Mouse (Mus musculus) urinary bladder, postnatal 4 days (tissue): ENCODE data around the gene Rap1gap.

Experiments used
- DNase-seq, 2 experiments: peaks; one replicate each; pipeline ENCODE4 v3.0.0; 2021 to 2022; ENCODE audit warnings: low spot score in 2 of 2

Gene Rap1gap

DNA sequence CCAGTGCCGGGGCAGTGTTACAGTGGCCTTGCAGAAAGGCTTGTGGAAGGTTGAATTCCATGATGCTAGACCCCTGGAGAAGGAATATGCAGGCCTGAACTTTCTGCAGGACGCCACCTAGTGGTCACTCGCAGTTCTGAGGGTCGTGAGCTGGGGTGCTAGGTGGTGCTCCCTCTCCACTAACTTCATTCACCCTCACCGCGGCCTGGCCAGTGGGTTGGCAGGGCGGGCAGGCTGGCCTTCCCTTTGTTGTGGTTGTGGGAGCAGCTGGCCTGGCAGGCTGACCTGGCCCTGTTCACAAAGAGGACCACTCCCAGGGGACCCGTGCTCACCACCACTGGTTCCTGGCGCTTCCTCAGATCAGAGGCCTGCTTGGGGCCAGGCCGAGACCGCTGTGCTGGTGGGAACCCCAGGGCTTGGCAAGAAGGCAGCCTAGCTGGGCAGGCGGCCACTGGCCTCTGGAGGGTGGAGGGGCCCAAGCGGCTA lies 80.0 kb downstream of the Rap1gap start:
- no peak for DNase-seq

DNA sequence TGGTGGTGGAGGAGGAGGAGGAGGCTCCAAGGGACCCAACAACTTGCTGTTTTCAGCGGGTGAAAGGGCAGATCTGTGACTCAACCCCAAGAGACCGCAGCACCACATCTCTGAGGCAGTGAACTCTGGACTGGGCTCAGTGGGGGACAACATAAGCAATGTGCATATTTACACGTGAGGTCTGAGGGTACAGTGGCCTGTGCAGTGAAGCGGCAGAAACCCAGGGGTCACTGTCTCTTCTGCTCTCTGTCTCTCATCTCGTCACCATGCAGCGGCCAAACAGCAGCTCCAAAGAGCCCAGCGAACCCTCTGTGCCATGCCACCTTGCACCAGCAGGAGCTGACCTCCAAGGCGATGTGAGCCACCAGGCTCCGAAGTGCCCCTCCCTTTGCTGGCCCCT lies 82.6 kb downstream of the Rap1gap start:
- DNase-seq, result no peak

GRCm38 (mm10) chr4:137747590-137747989 lies 83.1 kb downstream of the Rap1gap start:
- DNase-seq, result no peak

GRCm38 (mm10) chr4:137748726-137749125 lies 84.2 kb downstream of the Rap1gap start:
- no peak for DNase-seq

DNA sequence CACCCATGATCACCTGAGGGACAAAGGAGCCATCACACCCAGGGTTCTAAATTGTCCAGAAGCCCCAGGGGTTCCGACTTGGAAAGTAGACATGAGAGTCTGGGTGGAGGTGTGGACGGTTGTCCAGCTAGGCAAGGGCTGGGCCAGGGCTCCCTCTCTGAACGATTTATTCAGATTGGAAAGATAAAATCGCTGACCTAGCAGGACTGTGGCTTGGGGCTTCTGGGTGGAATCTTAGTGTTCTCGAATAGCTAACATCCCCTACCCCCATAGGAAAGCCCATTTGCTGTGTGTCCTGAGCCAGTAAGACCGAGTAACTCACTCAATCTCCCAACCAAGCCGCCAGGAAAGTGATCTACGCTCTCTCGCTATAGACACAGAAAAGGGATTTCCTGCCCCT lies 85.2 kb downstream of the Rap1gap start:
- no peak for DNase-seq

DNA sequence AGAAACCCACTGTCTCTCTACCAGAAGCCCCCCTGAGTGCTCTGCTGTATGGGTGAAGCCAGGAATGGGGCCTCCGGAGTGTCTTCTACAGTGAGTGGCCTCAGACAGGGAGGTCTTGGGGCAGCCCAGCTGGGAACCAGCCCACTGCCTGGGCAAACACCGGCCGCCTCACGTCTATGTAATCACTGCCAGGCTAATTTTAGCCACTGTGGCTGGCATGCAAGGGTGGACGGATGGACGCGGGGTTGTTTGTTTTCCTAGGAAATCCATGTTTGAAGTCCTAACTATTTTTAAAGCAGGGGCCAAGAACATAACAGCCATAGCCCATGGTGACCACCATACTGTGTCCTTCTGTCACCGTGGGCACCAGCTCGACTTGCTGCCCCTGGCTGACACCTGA lies 85.6 kb downstream of the Rap1gap start:
- DNase-seq, result no peak

DNA sequence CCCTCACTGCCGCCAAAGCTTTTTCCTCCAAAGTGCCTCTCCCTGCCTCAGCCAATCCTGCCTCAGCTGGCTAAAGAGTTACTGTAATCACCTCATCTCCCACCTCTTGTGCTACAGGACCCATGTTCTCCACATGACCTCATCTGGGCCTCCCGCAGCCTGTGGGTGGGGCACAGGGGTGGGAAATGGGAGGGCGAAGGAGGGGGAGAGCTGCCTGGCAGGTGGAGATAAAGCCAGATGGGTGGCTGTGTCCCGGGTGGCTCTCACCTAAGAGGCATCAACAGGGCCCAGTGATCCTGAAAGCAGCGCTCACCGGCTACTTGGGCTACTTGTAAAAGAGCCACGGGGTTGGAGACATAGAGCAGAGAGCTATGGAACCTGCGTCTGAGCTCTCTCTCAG lies 86.8 kb downstream of the Rap1gap start:
- no peak for DNase-seq

- DNase-seq, result no peak
Measured at GRCm38 (mm10) chr4:137751717-137752116, 87.2 kb downstream of the Rap1gap start.

- DNase-seq, result no peak
Measured at GRCm38 (mm10) chr4:137752471-137752870, 87.9 kb downstream of the Rap1gap start.

DNA sequence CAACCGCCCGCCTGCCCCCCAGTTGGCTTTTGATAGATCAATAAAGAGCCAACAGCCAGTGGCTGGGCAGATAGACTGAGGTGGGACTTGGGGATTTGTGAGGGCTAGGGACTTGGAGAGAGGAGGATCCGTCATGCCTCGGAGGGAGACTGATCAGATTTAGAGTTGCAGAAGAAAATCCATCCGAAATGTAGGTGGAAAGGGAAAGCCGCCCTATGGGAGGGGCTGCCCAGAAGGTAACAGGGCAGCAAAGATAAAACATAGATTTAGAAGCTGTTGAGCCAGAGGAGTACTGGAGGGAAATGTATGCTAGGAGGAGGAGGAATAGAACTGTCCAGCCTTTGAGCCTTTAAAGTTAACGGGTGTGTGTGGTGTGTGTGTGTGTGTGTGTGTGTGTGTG lies 88.7 kb downstream of the Rap1gap start:
- no peak for DNase-seq

DNA sequence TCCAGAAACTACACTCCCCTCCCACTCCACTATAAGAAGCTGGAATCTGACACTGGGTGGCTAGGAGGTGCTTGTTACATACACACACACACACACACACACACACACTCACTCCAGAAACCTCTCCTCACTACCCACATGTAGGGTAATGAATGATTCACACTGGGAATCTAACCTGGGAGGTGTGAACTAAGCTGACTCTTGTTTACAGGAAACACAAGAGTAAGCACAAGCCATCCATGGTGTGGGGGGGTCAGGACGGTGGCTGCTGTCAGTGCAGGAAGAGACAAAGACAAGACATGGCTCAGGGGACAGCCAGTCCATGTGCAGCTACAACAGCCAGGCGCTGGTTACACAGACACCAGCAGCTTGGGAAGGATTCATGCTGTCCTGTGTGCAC lies 89.9 kb downstream of the Rap1gap start:
- DNase-seq, result no peak

DNA sequence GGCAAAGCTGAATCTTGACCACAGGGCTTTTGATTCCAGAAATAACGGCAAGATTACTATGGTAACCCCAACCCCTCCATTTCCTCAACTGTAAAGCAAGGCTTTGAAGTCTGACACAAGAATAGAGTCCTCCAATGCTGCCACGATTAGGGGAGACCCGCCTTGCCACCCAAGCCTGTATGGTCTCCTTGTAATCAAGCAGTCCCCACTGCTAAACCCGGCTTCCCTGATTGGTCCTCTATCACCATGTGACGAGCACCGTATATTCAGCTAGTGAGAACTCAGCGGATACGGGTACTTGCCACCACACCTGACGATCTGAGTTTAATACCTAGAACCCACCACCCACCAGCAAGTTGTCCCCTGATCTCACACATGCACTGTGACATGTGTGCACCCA lies 98.4 kb downstream of the Rap1gap start:
- DNase-seq, result no peak

- DNase-seq, result no peak
Measured at GRCm38 (mm10) chr4:137763920-137764495, 99.5 kb downstream of the Rap1gap start.

GRCm38 (mm10) chr4:137764621-137765020 lies 100.1 kb downstream of the Rap1gap start:
- no peak for DNase-seq

DNA sequence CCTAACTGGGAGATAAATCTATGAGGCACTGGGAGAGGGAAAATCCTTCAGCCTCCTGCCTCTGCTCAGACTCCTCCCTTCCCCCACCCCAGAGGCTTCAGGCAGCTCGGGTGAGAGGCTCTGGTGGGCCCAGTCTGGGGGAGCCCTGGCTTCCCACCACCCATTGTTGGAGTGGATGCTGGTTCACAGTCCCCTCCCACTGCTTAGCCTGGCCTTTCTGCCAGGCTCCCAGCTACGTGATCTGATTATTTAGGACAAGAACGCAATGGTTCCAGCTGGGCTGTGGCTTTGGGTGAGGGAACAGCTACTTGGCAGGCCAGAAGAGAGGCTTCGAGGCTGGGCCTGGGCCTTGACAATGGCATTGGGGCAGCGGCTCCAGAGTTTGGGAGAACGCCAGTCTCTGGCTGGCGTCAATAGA lies 101.0 kb downstream of the Rap1gap start:
- DNase-seq, result no peak

GRCm38 (mm10) chr4:137766365-137766764 lies 101.8 kb downstream of the Rap1gap start:
- no peak for DNase-seq

GRCm38 (mm10) chr4:137768381-137768780 lies 103.9 kb downstream of the Rap1gap start:
- no peak for DNase-seq

GRCm38 (mm10) chr4:137768831-137769230 lies 104.3 kb downstream of the Rap1gap start:
- no peak for DNase-seq

DNA sequence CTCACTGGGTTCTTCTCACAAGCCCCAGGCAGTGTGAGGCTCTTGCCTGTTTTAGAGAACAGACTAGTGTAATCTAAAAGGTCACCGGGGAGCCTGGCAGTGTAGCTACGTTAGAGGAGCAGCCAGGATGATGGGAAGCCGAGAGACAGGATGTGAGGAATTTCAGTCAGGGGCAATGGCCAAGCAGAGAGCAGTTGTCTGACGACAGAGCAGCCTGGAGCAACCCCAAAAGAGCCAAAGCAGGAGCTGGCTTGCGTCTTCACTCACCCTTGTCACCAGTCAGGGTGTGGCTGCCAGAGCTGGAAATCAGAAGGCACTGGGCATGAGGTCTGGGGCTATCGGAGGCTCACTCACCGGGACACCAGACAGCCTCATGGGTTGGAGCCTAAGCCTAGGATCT lies 105.1 kb downstream of the Rap1gap start:
- no peak for DNase-seq

GRCm38 (mm10) chr4:137770901-137771612 lies 106.5 kb downstream of the Rap1gap start:
- peak in 1 of 2 experiments; percentile 70 for DNase-seq

- DNase-seq, result no peak
Measured at GRCm38 (mm10) chr4:137771749-137772148, 107.2 kb downstream of the Rap1gap start.

- DNase-seq, result no peak
Measured at GRCm38 (mm10) chr4:137772438-137773056, 108.0 kb downstream of the Rap1gap start.

- DNase-seq, result no peak
Measured at GRCm38 (mm10) chr4:137773369-137773899, 108.9 kb downstream of the Rap1gap start.
